Mouse (Mus musculus): Measurements from ENCODE around the gene Maz. TPM values are rescaled to one million over a fixed set of nuclear protein-coding genes. Genes with fewer than 3 reads are reported as not detected.

Maz gene
- polyA plus RNA-seq, 1 experiment from 2014 or later: 44.7 TPM

DNA sequence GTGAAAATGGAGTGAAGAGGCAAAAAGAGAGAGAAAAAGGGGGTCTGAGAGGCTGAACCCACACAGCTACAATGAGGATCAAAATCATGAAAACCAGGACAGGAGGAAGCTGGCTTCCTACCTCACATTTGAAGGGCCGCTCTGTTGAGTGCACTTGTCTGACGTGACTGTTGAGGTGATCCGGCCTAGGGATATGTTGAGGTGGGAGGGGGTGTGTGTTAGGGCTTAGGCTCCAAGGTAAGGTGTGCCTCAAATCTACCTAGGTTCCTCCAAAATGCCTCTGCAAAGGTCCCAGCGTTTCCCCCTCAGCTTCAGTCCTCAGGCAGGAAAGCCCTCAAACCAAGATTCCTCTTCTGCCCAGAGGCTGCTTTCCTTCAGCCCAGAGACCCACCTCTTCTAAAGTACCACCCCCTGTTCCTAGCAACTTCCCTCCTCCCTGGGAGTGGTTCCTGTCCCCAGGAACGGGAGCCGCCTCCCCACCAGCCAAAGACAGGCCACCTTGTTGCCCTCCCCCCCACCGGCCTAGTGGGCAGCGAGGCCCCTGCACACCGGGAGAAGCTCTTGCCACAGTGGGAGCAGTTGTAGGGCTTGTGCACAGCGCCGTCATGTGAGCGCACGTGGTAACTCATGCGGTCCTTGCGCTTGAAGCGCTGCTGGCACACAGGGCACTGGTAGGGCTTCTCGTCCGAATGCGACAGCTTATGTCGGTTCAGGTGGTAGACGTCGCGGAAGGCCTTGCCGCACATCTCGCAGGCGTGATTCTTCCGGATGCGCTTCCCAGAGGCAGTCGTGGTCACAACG lies 1.9 kb downstream of the Maz start:
- H3K9ac ChIP-seq (ENCODE audit: low read length): peak overlapping the region; percentile 99
- H3K9me3 ChIP-seq (ENCODE audit: control insufficient read depth, low read length): no peaks in the 10 kb centered on the region
- H3K4me2 ChIP-seq (ENCODE audit: low read length): peak overlapping the region; percentile 96
- peak; percentile 8 for ATAC-seq (ENCODE audit: insufficient number of reproducible peaks, insufficient read depth, low FRiP score, low read depth)
- no peaks in the 10 kb centered on the region for H3K27me3 ChIP-seq (ENCODE audit: control insufficient read depth, insufficient read depth, low read length)
- H3K36me3 ChIP-seq (ENCODE audit: control insufficient read depth, insufficient read depth, low read length): peaks cover 55% of the 10 kb centered on the region
- H3K27ac ChIP-seq (replicated peaks in 1 of 2; ENCODE audit: control insufficient read depth in 1 of 2, insufficient read depth in 1 of 2, low read depth in 2 of 2, low read length in 2 of 2): peak overlapping the region; percentile 91 to 100
- H3K4me1 ChIP-seq (ENCODE audit: control insufficient read depth in 2 of 2, insufficient read depth in 2 of 2, low read length in 2 of 2): peaks cover 31 to 56% of the 10 kb centered on the region in 2 experiments
- WGBS: under 1% methylated on average over 30 of the region's 30 CpGs
- H3K4me3 ChIP-seq (ENCODE audit: control insufficient read depth in 1 of 2, insufficient read depth in 1 of 2, low read depth in 1 of 2, low read length in 2 of 2): peak overlapping the region; percentile 88 to 98

DNA sequence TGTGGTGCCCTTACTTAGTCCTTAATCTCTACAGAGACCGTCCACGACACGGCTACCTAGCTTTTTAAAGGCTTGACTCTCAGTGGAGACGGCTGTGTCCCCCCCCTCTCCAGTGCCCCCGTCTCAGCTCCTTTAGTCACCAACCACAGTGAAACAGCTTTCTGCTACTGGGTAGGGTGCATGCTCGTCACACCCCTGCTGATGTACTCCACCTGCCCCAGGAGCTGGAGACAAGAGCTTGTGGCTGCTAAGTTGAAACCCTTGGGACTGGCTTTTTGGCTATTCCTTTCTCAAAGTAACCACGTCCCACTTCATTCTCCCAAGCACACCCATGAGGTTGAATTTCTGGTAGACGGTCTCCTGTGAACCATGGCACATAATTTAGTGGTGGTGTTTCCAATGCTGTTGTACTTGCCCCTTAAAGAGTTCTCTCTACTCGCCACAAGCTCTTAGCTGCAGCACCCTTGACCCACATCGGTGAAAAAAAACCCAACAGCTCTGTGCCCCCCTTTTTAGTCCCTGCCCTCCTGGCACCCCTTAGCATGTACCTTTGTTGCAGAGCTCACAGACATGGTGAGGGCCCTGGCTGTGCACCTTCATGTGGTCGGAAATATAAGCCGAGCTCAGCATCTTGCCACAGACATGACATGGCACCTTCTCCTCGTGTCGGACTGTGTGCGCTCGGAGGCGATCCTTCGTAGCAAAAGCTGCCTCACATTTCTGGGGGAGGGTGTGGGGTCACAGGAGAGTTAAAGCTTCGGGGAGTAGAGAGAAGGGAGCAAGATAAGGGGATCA lies 2.7 kb downstream of the Maz start:
- peak overlapping the region; percentile 99 for H3K9ac ChIP-seq (ENCODE audit: low read length)
- 25% methylated on average over 19 of the region's 19 CpGs for WGBS
- no peaks in the 10 kb centered on the region for H3K9me3 ChIP-seq (ENCODE audit: control insufficient read depth, low read length)
- ATAC-seq (ENCODE audit: insufficient number of reproducible peaks, insufficient read depth, low FRiP score, low read depth): no peak
- H3K27ac ChIP-seq (replicated peaks in 1 of 2; ENCODE audit: control insufficient read depth in 1 of 2, insufficient read depth in 1 of 2, low read depth in 2 of 2, low read length in 2 of 2): peak overlapping the region in 1 of 2 experiments; percentile 100; a peak in 2 of 4 replicates
- H3K4me3 ChIP-seq (ENCODE audit: control insufficient read depth in 1 of 2, insufficient read depth in 1 of 2, low read depth in 1 of 2, low read length in 2 of 2): peak overlapping the region; percentile 88 to 98
- H3K27me3 ChIP-seq (ENCODE audit: control insufficient read depth, insufficient read depth, low read length): no peaks in the 10 kb centered on the region
- peak overlapping the region; percentile 96 for H3K4me2 ChIP-seq (ENCODE audit: low read length)
- peaks cover 46% of the 10 kb centered on the region for H3K36me3 ChIP-seq (ENCODE audit: control insufficient read depth, insufficient read depth, low read length)
- peaks cover 31 to 57% of the 10 kb centered on the region in 2 experiments for H3K4me1 ChIP-seq (ENCODE audit: control insufficient read depth in 2 of 2, insufficient read depth in 2 of 2, low read length in 2 of 2)

DNA sequence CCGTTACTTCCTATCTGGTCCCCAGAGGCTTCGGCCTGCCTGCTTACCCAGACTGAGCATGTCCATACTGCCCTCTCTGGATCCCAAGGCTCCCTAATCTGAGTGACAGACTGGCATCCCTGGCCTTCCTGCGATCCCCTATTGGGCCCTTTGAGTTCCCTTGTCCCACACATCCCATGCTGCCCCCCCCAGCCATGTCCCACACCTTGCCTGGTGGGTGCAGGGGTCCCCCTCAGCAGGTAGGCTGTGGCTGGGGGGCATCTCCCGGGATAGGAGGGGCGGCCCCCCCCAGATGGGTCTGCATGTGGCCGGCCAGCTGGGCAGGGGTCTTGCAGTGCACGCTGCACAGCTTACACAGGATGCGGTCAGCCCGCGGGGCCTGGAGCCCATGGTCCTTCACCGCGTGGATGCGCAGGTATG lies 3.6 kb downstream of the Maz start:
- Histone ChIP-seq H3K9me3 (ENCODE audit: control insufficient read depth, low read length) (no peaks in the 10 kb centered on the region), H3K27ac (replicated peaks in 1 of 2; ENCODE audit: control insufficient read depth in 1 of 2, insufficient read depth in 1 of 2, low read depth in 2 of 2, low read length in 2 of 2) (no peak overlapping the region), H3K36me3 (ENCODE audit: control insufficient read depth, insufficient read depth, low read length) (peaks cover 38% of the 10 kb centered on the region), H3K4me1 (ENCODE audit: control insufficient read depth in 2 of 2, insufficient read depth in 2 of 2, low read length in 2 of 2) (peaks cover 31 to 57% of the 10 kb centered on the region in 2 experiments), H3K9ac (ENCODE audit: low read length) (peak overlapping the region; percentile 99), H3K4me2 (ENCODE audit: low read length) (peak overlapping the region; percentile 96), H3K4me3 (ENCODE audit: control insufficient read depth in 1 of 2, insufficient read depth in 1 of 2, low read depth in 1 of 2, low read length in 2 of 2) (peak overlapping the region in 1 of 2 experiments; percentile 98; a peak in 1 of 4 replicates), H3K27me3 (ENCODE audit: control insufficient read depth, insufficient read depth, low read length) (no peaks in the 10 kb centered on the region)
- no peak for ATAC-seq (ENCODE audit: insufficient number of reproducible peaks, insufficient read depth, low FRiP score, low read depth)
- WGBS: 77% methylated on average over 13 of the region's 13 CpGs

DNA sequence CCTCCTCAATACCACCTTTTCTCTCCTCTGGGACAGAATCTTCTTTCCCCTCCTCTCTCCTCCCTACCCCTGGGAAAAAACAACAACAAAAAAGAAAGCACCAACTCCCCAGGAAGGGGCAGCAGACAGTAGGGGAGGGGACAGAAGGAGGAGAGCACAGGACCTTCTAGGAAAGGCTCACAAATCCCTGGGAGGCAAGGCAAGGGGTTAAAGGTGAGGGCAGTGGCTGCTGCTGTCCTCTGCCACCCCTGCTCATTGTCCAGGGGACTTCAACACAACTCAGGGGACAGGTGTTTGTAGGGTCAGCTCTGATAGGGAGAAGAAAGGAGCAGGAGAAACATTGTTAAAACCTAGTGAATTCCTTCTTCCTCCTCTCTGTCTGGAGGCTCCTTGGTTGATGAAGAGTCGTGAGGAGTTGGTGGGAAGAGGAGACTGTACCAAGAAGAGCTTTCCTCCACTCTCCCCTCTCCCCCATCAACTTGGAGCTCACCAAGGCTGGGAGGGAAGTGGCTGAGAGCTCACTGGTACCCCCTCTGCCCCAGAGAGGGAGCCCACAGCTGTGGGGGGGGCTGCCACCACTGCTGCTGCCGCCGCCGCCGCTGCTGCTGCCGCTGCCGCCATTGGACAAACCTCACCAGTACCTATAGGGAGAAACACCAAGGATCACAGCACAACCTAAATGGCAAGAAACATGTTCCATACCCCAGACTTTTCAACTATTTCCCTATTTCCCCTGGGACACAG lies 4.1 kb downstream of the Maz start:
- Histone ChIP-seq H3K27ac (replicated peaks in 1 of 2; ENCODE audit: control insufficient read depth in 1 of 2, insufficient read depth in 1 of 2, low read depth in 2 of 2, low read length in 2 of 2) (no peak overlapping the region), H3K4me1 (ENCODE audit: control insufficient read depth in 2 of 2, insufficient read depth in 2 of 2, low read length in 2 of 2) (peaks cover 26 to 56% of the 10 kb centered on the region in 2 experiments), H3K4me2 (ENCODE audit: low read length) (0 out of 2 replicates have a peak overlapping the region, but pooled peaks have one; percentile 96), H3K27me3 (ENCODE audit: control insufficient read depth, insufficient read depth, low read length) (no peaks in the 10 kb centered on the region), H3K4me3 (ENCODE audit: control insufficient read depth in 1 of 2, insufficient read depth in 1 of 2, low read depth in 1 of 2, low read length in 2 of 2) (no peak overlapping the region), H3K9ac (ENCODE audit: low read length) (peak overlapping the region; percentile 99; the same call in 1 of the 2 replicates), H3K36me3 (ENCODE audit: control insufficient read depth, insufficient read depth, low read length) (peaks cover 33% of the 10 kb centered on the region), H3K9me3 (ENCODE audit: control insufficient read depth, low read length) (no peaks in the 10 kb centered on the region)
- ATAC-seq (ENCODE audit: insufficient number of reproducible peaks, insufficient read depth, low FRiP score, low read depth): no peak
- WGBS: 87% methylated on average over 7 of the region's 7 CpGs

- peaks cover 25 to 57% of the 10 kb centered on the region in 2 experiments for H3K4me1 ChIP-seq (ENCODE audit: control insufficient read depth in 2 of 2, insufficient read depth in 2 of 2, low read length in 2 of 2)
- 42% methylated on average over 5 of the region's 5 CpGs for WGBS
- H3K9ac ChIP-seq (ENCODE audit: low read length): peak overlapping the region; percentile 72
These were observed 5.0 kb downstream of the Maz start for GRCm38 (mm10) chr7:127021563-127022527.

GRCm38 (mm10) chr7:127020901-127021562 lies 5.8 kb downstream of the Maz start, which contains the start of the genes Gm42742 and Prrt2:
Gene Gm42742 (minus strand): TSS chr7:127021097.
Gene Prrt2 (minus strand): TSS chr7:127021211.
- Histone ChIP-seq H3K36me3 (ENCODE audit: control insufficient read depth, insufficient read depth, low read length) (peaks cover 31% of the 10 kb centered on the region), H3K9me3 (ENCODE audit: control insufficient read depth, low read length) (no peaks in the 10 kb centered on the region), H3K9ac (ENCODE audit: low read length) (peak within 1 kb of the TSS; percentile 72), H3K4me1 (ENCODE audit: control insufficient read depth in 2 of 2, insufficient read depth in 2 of 2, low read length in 2 of 2) (peaks cover 25 to 57% of the 10 kb centered on the region in 2 experiments), H3K4me2 (ENCODE audit: low read length) (peak within 1 kb of the TSS; percentile 85), H3K4me3 (ENCODE audit: control insufficient read depth in 1 of 2, insufficient read depth in 1 of 2, low read depth in 1 of 2, low read length in 2 of 2) (peak within 1 kb of the TSS; percentile 49 to 63), H3K27me3 (ENCODE audit: control insufficient read depth, insufficient read depth, low read length) (no peaks in the 10 kb centered on the region), H3K27ac (replicated peaks in 1 of 2; ENCODE audit: control insufficient read depth in 1 of 2, insufficient read depth in 1 of 2, low read depth in 2 of 2, low read length in 2 of 2) (peak within 1 kb of the TSS; percentile 28 to 48; a peak in 2 of 4 replicates)
- no peak for ATAC-seq (ENCODE audit: insufficient number of reproducible peaks, insufficient read depth, low FRiP score, low read depth)
- WGBS: under 1% methylated on average over 37 of the region's 37 CpGs

More at GRCm38 (mm10) chr7:127021563-127022527, 5.0 kb downstream of the Maz start:
- Histone ChIP-seq H3K27ac (replicated peaks in 1 of 2; ENCODE audit: control insufficient read depth in 1 of 2, insufficient read depth in 1 of 2, low read depth in 2 of 2, low read length in 2 of 2) (peak overlapping the region; percentile 28 to 48; a peak in 2 of 4 replicates), H3K36me3 (ENCODE audit: control insufficient read depth, insufficient read depth, low read length) (peaks cover 31% of the 10 kb centered on the region), H3K4me3 (ENCODE audit: control insufficient read depth in 1 of 2, insufficient read depth in 1 of 2, low read depth in 1 of 2, low read length in 2 of 2) (peak overlapping the region; percentile 49 to 63), H3K9me3 (ENCODE audit: control insufficient read depth, low read length) (no peaks in the 10 kb centered on the region), H3K27me3 (ENCODE audit: control insufficient read depth, insufficient read depth, low read length) (no peaks in the 10 kb centered on the region), H3K4me2 (ENCODE audit: low read length) (peak overlapping the region; percentile 85)
- no peak for ATAC-seq (ENCODE audit: insufficient number of reproducible peaks, insufficient read depth, low FRiP score, low read depth)
